Mouse (Mus musculus) mouse embryonic stem cell (cell line): ENCODE data around the gene Nrn1.

Experiments
- in situ Hi-C, 2 experiments: fragments of 300-500 bp; cut with MboI; formaldehyde crosslinking; loops; 1 replicate in 1 of 2; 3 replicates in 1 of 2; pipeline ENCODE4 v1.14.3; 2019 to 2020; ENCODE audit warnings: low sequenced_read_pairs in 2 of 2, low pct_unique_long_range_greater_than_20kb in 1 of 2, mixed read lengths in 1 of 2; ENCODE audit not compliant: unreplicated experiment in 1 of 2

Gene Nrn1

DNA sequence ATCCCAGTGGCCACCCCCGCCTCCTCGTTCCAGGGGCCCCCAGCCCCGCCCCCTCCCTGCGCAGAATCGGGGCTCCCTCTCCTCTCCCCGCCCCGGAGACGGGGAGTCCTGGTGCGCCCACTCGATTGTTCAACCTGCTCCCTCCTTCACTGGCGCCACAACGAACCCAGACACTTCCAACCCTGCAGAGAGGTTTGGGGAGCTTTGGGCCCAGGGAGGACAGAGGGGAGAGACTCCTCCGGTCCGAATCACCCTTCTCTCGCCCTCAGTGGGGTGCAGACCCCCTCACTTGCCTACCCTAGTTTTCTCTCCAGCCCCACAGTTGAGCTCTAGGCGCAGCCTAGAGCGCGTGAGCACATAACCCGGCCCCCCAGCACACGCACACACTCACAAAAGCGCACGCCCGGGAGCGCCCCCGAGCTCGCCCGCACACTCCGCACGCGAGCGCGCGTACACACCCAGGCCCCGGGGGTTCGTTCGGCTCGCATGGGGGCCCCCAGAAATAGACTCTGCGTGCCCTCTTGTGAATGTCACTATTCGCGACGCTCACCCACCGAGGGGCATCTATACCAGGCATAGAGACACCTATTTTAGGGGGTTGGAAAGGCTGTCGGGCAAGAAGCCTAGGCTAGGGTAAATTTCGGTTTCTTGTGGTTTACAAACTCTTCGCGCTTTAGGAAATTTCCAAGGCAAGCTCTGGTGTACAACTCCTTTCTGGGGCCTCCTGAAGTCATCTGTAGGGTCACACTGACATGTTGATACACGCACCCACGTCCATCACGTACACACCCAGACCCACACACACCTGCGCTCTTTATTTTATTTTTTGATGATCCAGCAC, at the start of gene Nrn1:
TSS of gene Nrn1 (minus strand) at position 401 of the 841 bp plus-strand sequence.
- in situ Hi-C loops: loop anchor here in 1 of 2 experiments (25.0 kb wide), 1 partner anchor 1077 kb away; no protein-coding TSS in a partner anchor

DNA sequence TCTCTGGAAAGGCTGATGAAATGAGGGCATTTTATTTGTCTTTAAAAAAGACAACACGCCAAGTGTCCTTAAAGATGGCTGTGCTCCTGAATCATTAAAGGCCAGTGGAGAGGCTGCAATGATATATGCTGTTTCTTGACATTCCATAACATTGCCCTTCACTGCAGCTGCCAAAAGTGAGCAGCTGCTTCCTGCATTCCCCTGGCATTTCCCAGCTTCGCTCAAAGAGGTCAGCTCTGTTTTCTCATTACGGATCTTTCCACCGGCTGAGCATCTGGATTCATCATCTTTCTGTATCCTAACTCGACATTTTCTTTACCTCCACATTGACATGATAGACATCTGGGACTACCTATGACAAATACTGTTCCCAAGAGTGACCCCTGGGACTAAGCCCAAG, 44.7 kb upstream of the Nrn1 start:
- in situ Hi-C loops: no loop called here

DNA sequence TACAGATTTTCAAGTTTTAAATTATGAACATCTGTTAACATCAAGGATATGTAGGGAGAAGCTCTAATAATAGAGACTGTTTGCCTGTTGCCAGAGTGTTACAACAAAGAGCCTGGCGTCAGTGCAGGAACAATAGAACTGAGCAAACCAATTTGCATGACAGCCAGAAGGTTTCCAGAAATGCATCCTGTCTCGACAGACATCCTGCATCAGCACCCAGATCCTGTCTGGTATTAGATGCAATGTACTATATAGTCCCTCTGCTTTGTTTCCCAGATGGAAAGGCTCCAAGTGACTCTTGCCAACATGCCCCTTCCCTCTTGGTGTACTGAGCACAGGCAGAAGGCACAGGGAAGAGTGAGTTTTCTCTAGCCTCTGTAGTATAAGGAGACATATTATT, 31.9 kb upstream of the Nrn1 start:
- in situ Hi-C loops: no loop called here

DNA sequence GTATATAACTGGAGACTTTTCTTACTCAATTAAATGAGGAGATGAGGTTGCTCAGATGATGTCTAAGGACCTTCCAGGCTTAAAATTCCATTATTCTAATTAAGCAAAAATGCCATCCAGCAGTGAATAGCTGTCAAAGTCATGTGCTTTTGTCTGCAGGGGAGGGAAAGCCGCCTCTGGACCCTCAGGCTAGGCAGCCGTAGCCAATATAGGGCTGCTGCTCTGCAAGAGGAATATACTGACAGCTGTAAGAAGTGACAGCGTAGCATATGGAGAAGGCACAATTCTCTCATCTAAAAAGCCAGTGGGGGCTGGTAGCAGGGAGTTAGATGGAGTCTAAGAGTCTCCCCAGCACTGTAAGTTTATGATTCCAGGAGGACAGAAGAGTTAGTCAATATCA, 16.9 kb upstream of the Nrn1 start:
- in situ Hi-C loops: no loop called here

DNA sequence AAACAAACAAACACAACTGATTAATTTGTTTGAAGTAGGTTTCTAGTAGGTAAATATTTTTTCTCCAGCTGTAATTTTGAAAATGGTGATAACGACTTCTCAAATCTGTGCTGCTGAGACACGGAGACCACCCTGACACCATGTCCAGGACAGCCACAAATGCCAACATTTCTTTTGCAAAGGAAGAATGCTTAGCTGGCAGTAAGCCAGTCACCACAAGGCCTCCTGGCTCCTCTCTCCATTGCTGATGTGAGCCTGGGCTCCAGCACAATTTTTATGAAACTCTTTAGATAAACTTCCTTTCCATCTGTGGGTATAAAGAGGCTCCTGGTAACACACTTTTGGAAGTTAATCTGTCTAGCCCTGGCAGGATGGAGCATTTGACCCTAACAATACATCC, 15.1 kb upstream of the Nrn1 start:
- in situ Hi-C loops: no loop called here

DNA sequence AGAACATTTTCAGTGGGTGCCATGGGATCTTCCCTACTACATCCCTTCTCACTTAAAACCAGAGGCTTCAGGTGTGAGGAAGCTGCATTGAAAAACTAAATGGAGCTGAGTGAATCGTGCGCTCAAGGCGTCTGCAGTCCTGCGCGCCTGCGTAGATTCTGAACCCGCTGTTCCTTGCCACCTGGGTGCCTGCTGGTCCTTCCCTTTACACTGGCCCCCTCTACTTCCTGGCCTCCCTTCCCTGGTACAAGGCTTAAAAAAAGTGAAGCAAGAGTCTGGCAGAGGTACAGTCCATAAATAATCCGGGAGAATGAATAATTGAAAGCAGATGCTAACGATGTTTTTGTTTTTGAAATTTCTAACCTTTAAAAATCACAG, 1.7 kb upstream of the Nrn1 start:
- in situ Hi-C loops: loop anchor here in 1 of 2 experiments (25.0 kb wide), 1 partner anchor 1076 kb away; no protein-coding TSS in a partner anchor

DNA sequence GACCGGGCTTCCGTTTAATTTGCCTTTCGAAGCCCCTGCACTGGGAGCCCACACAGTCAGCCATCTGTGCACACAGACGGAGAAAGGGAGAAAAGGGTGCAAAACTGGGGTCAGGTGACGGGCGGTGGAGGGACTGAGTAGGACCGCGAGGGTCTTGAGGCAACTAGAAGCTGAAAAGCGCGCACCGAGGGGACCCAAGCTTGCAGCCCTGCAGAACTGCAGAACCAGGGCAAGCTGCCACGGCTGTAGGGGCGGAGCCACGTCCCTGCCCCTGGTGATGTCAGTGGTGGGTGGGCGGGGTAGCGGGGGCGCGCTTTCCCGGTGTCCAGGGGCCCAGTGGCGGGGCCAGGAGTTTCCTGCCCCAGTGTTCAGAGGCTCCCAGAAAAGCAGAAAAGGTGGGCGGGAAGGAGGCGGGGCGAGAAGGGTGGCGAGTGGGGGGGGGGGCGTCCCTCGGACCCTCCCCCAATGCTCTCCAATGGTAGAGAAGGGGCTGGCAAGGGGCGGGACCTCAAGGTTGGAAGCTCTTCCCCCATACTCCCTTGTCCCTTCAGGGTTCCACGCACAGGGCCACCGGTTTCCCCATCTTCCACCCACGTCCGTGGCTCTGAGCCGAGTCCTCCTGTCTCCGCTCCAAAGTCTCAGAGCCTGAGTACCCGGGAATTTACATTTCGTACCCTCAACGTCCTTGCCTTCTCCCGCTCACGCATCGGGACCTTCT, 1.1 kb upstream of the Nrn1 start:
- in situ Hi-C loops: loop anchor here in 1 of 2 experiments (25.0 kb wide), 1 partner anchor 1076 kb away; no protein-coding TSS in a partner anchor

DNA sequence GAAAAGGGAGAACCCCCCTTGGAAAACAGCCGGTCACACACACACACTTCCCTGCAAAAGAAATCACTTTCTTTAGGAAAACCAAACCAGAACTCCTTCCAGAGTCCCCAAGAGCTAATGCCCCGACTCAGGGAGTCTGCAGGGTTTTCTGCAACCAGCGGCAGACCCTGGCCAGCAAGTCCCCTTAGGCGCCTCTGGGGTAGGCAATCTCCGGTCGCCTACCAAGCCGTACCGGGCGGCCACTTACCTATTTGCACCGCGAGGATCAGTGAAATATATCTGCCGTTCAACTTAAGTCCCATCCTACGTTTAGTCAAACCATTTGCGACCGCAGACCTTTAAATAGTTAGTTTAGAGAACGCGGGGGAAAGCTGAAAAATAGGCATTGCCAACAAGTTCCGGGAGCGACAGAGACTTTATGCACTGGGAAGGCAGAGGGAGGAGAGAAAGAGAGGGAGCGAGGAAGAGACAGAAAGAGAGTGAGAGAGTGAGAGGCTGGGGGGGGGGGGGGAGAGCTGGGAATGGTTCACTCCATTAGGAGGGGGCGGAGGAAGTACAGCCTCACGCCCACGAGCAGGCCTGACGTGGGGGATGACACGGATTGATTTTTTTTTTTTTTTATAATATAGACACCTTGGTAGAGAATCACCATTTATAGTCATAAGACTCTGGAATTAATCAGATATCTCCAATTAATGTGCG, 791 bp downstream of the Nrn1 start:
- in situ Hi-C loops: loop anchor here in 1 of 2 experiments (25.0 kb wide), 1 partner anchor 1078 kb away; no protein-coding TSS in a partner anchor

DNA sequence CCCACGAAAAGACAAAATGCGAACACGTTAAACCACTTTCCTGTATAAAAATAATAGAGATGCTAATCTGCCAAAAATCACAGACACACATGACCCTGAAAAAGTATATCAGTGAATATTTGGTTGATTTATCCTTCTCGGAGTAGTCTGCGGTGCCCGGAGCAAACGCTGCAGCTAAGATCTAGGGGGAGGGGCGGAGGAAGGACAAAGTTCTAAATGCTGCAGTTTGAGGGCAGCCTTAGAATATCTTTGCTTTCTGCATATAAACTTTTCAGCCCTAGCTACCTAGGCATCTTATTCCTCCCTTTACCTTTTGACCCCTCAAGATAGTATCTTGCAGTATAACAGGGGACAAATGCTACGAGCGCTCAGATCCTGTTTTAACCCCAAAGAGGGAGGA, 1.4 kb downstream of the Nrn1 start:
- in situ Hi-C loops: loop anchor here in 1 of 2 experiments (25.0 kb wide), 1 partner anchor 1079 kb away; no protein-coding TSS in a partner anchor

DNA sequence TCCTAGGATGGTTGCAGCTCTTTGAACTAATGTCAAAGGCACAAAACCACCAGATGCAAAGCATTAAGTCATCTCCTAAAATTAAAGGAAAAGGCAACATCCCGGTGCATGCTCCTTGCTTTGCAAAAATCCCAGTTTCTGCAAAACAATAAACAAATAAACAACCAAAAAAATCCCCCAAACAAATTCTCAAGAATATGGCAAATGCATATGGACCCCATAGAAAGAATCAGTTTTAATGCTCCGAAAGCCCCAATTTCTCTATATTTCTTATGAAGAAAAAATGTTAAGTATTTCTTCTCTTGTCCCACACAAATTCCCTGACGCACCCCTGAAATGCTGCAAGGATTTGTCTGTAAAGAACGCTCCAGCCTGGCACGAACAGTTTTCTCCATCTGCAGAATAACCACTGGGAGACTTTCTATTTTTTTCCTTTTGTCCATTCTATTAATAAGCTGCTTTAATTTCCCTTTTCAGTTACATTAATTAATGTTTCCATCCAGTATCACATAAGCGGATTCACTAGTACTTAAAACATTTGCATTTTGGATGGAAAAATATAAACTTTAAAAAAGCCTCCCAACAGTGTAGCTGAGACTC, 1.9 kb downstream of the Nrn1 start:
- in situ Hi-C loops: loop anchor here in 1 of 2 experiments (25.0 kb wide), 1 partner anchor 1079 kb away; no protein-coding TSS in a partner anchor

DNA sequence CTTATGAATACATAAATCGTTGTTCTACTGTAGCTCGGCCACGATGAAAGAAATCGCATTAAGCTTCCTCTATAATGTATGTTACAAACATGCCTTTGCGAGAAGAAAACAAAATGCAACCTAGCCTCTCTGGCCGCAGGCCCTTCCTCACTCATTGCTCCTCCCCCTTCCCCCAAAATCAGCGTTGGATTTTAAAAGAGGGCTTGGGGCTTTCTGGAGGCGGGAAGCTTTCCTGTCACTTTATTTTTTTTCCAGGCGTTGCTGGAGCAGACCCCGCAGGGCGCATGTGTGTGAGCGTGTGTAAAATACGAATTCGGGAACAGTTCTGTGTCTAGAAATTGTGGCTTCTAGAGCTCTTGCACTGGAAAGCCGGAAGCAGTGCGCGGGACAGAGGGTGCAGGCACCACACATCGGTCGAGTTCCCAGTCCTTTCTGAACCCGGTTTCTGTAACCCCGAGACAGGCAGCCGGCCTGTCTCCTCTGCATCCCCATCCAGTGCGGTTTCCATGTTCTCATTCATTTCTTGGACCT, 2.9 kb downstream of the Nrn1 start:
- in situ Hi-C loops: loop anchor here in 1 of 2 experiments (25.0 kb wide), 1 partner anchor 1080 kb away; no protein-coding TSS in a partner anchor

DNA sequence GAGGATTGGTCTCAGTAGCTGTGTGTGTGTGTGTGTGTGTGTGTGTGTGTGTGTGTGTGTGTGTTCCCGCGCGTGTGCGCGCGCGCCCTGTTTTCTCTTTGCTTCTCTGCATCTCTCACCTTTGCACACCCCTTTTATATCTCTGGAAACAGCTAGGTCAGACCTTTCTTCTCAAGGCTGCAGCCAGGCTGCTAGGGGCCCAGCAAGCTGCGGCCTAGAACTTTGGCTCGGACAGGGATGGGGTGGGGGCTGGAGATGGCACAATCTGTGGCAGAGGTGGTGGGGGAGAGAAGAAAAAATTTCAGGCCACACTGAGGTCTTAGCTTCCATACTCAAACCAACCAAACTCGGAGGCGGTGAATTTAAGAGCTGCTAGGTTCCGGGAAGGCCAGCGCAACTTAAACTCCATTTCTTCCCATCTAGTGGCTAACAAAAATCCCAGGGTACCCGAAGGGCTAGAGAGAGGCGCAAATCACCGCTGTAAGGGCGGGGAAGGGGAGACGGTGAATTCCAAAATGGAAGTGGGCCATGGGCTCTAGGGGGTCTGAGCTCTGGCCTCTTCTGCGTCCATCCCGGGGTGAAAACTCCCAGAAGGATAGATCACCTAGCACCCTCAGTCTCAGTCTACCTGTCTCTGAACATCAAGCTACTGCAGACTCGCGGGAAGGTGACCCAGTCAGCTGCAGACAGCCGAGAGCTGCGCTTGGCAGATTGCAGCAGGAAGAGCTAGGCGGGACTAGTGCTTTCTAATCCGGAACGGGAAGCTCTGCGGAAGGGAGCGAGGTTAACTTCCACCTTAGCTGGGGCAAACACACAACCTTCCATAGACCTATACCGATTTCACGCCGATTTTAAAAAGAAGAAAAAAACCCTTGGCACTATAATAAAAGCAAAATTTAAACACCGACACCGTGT, 3.7 kb downstream of the Nrn1 start:
- in situ Hi-C loops: loop anchor here in 1 of 2 experiments (25.0 kb wide), 1 partner anchor 1081 kb away; no protein-coding TSS in a partner anchor

DNA sequence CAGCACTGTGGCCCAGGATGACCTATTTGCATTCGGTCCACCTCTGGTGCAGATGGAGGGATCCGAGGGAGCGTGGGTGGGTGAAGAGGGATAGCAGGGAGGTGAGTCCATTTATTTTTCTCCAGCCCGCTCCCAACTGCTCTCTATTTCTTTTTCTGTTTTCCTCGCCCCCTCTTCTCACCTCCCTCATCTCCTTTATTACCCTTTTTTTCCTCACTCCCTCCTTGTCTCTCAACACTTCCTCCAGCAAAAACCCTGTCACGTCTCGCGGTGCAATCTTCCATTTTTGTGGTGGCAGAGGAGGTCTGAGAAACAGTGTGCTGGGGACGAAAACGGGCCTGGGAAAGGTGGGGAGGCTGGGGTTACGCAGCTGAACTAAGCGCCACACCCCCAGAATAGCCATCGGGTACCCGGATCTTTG, 4.6 kb downstream of the Nrn1 start:
- in situ Hi-C loops: loop anchor here in 1 of 2 experiments (25.0 kb wide), 1 partner anchor 1082 kb away; no protein-coding TSS in a partner anchor

DNA sequence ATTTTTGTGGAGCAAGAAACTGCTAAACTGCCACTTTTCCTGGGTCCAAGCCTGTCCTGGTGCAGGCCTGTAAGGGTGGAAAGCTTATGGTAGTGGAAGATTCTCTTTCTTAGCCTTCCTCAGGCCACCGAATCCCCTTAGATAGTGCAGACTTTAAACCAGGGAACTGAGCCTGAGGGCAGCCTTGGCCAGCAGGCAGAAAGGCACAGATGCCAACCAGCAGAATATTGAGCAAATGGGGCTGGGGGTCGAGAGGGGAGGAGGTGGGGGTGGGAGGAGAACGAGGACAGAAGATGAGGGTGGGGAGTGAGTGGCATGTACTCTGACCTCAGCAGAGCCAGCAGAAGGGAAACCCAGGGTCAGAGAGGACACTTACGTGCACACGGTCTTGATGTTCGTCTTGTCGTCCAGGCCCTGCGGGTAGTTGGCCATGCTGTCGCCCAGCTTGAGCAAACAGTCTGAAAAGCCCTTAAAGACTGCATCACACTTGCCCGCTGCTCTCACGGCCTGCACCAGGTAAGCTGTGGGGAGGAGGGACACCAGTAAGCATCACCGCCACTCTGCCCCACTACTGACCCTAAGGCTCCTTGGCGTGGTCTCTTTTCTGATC, 5.1 kb downstream of the Nrn1 start:
- in situ Hi-C loops: loop anchor here in 1 of 2 experiments (25.0 kb wide), 1 partner anchor 1082 kb away; no protein-coding TSS in a partner anchor

DNA sequence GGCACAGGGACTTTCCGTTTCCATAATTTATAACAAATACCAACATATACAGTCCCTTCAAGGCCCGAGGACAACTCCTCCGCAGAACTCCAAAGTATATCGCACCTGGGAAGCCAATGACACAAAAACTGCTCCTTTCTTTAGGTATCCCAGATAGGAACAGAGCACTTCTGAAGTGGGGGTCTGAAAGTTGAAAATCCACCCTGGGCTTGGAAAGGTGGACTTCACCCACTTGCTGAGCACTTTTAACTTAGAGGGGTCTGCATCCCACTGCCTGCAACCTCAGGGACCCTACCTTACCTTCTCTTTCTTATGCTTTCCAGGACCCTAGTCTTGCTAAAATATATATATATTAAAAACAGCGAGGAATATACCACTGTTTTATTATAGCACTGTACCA, 6.4 kb downstream of the Nrn1 start:
- in situ Hi-C loops: loop anchor here in 1 of 2 experiments (25.0 kb wide), 1 partner anchor 1084 kb away; no protein-coding TSS in a partner anchor

DNA sequence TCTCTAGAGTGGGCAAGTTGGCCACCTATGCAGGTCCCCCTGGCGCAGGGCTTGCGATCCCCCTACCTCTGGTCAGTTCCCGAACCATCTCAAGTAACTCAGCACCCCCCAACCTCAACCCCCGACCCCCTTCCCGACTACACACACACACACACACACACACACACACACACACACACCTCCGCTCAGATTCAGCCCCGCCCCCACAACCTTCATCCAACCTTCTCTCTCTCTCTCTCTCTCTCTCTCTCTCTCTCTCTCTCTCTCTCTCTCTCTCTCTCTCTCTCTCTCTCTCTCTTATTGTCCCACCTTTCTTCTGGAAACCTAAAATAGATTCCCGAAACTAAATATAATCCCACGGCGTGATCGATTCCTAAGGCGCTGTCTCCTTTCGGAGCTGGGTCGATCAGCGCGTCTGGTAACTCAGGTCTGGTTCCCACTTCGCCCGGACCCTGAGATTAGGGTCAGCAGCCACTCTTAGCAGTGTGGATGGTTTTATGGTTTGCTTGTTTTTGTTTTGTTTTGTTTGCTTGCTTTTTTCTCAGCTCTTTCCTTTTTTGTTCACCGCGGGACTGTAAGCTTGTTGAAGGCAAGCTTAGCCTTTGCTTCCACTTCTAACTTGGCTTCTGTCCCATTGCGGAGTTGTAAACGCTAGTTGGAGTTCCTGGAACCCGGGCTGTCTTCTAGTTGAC, 7.0 kb downstream of the Nrn1 start:
- in situ Hi-C loops: loop anchor here in 1 of 2 experiments (25.0 kb wide), 1 partner anchor 1084 kb away; no protein-coding TSS in a partner anchor
